Comparison of ENCODE assay signal across 20 mouse cellular contexts in the genomic region with DNA sequence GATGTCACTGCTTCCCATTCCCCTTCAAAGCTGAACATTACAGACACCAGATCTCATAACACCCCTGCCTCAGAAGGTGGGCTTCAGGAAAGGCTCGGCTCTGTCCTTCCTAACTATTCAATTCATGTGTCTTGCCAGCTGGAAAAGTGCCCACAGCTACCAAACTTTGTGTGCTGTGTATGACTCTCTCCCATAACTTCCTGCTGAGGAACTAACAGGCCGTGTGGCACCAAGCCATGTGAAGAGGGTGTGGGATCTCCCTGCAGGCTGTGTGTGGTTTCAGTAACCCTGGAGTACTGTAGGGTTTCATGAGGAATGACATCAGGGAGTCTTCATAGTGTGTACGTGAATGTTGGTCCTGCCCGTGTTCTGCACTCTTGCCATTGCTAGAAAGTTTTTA.
DNase-seq lines count a peak whose midpoint lies in the region; ATAC-seq and TF ChIP-seq lines count a peak whose summit lies in the region.
"Had no signal": no experiment of that assay in that cellular context is flagged by ENCODE, and none has a peak within 500 bp of the region (broad histone marks: within the 10 kb centered on the region; RNA-seq: fewer than 3 reads in every experiment).

No protein-coding gene starts in this region.

- no peaks in the 10 kb centered on the region for H3K9me3 ChIP-seq in heart, embryonic 11.5 days (replicated peaks; ENCODE audit: control insufficient read depth, low read length)
- no peaks in the 10 kb centered on the region for H3K9me3 ChIP-seq in lung, embryonic 16.5 days (ENCODE audit: control insufficient read depth, low read length)
- H3K9me3 ChIP-seq in lung, postnatal 0 days (ENCODE audit: low read length): no peaks in the 10 kb centered on the region
- H3K9me3 ChIP-seq: embryonic facial prominence, embryonic 13.5 days; G1E; hindbrain, embryonic 15.5 days; neural tube, embryonic 12.5 days; stomach, embryonic 15.5 days had no signal

- TF ChIP-seq EP300 in lung, postnatal 0 days (IDR thresholded peaks at IDR 0.05): no peak

- no peak for TF ChIP-seq CTCF in lung, postnatal 0 days (IDR thresholded peaks at IDR 0.05)

- H3K27ac ChIP-seq in heart, embryonic 11.5 days (ENCODE audit: low read depth, low read length): no peak overlapping the region
- no peak overlapping the region for H3K27ac ChIP-seq in lung, embryonic 16.5 days (ENCODE audit: low read length)
- no peak overlapping the region for H3K27ac ChIP-seq in lung, postnatal 0 days (ENCODE audit: low read length)
- H3K27ac ChIP-seq: embryonic facial prominence, embryonic 13.5 days; hindbrain, embryonic 15.5 days; neural tube, embryonic 12.5 days; stomach, embryonic 15.5 days had no signal

- ATAC-seq in heart, embryonic 11.5 days (replicated peaks; ENCODE audit: insufficient number of reproducible peaks, low FRiP score, low TSS enrichment): no peak
- peak; percentile 70 for ATAC-seq in lung, embryonic 16.5 days (ENCODE audit: low read depth)
- ATAC-seq in lung, postnatal 0 days: peak; percentile 52
- ATAC-seq: forebrain, postnatal 0 days had no signal

- no peaks in the 10 kb centered on the region for H3K4me1 ChIP-seq in heart, embryonic 11.5 days (ENCODE audit: control insufficient read depth, insufficient read depth, low read length)
- H3K4me1 ChIP-seq in lung, embryonic 16.5 days (replicated peaks; ENCODE audit: control insufficient read depth, insufficient read depth, low read length): peaks cover 3% of the 10 kb centered on the region; the same call in 1 of the 2 replicates
- H3K4me1 ChIP-seq in lung, postnatal 0 days (ENCODE audit: insufficient read depth, low read depth, low read length): no peaks in the 10 kb centered on the region
- H3K4me1 ChIP-seq: embryonic facial prominence, embryonic 13.5 days; hindbrain, embryonic 15.5 days; neural tube, embryonic 12.5 days; stomach, embryonic 15.5 days had no signal

- no peaks in the 10 kb centered on the region for H3K27me3 ChIP-seq in heart, embryonic 11.5 days (ENCODE audit: control insufficient read depth, insufficient read depth, low read length)
- no peaks in the 10 kb centered on the region for H3K27me3 ChIP-seq in lung, embryonic 16.5 days (ENCODE audit: control insufficient read depth, insufficient read depth, low read depth, low read length)
- H3K27me3 ChIP-seq in lung, postnatal 0 days (replicated peaks; ENCODE audit: insufficient read depth, low read length): no peaks in the 10 kb centered on the region
- H3K27me3 ChIP-seq: embryonic facial prominence, embryonic 13.5 days; hindbrain, embryonic 15.5 days; neural tube, embryonic 12.5 days; stomach, embryonic 15.5 days had no signal

- no peak overlapping the region for H3K9ac ChIP-seq in heart, embryonic 11.5 days (ENCODE audit: low read depth, low read length)
- H3K9ac ChIP-seq in lung, embryonic 16.5 days (ENCODE audit: low read length): no peak overlapping the region
- no peak overlapping the region for H3K9ac ChIP-seq in lung, postnatal 0 days (replicated peaks; ENCODE audit: low read depth)
- H3K9ac ChIP-seq: embryonic facial prominence, embryonic 13.5 days; forebrain, postnatal 0 days; hindbrain, embryonic 15.5 days; neural tube, embryonic 12.5 days; stomach, embryonic 15.5 days had no signal

- DNase-seq in heart, postnatal 4 days: peak; percentile 22
- no peak for DNase-seq in lung, postnatal 25 days (ENCODE audit: low spot score)
- peak; percentile 27 for DNase-seq in Muller cell, postnatal 12 days (ENCODE audit: inconsistent ontology term)
- DNase-seq in lung, postnatal 0 days (ENCODE audit: low spot score): peak; percentile 53
- DNase-seq in thymus, postnatal 36 days: no peak
- no peak for DNase-seq in layer of hippocampus, postnatal 36 days
- DNase-seq: cerebellum, adult 18-20 months; forebrain, postnatal 0 days; heart, adult 18-20 months; kidney, adult 18-20 months; kidney, postnatal 25 days; spleen, adult 18-20 months; thymus, postnatal 25 days had no signal

- 69% methylated on average over 4 of the region's 4 CpGs for WGBS in heart, embryonic 11.5 days (ENCODE audit: insufficient replicate concordance)
- WGBS in lung, embryonic 16.5 days: 33% methylated on average over 4 of the region's 4 CpGs
- WGBS in lung, postnatal 0 days: 32% methylated on average over 4 of the region's 4 CpGs

- H3K4me2 ChIP-seq in heart, embryonic 11.5 days: no peak overlapping the region
- H3K4me2 ChIP-seq in lung, embryonic 16.5 days (ENCODE audit: low read depth, low read length): no peak overlapping the region
- no peak overlapping the region for H3K4me2 ChIP-seq in lung, postnatal 0 days (replicated peaks; ENCODE audit: low read depth, low read length)
- H3K4me2 ChIP-seq: embryonic facial prominence, embryonic 13.5 days; hindbrain, embryonic 15.5 days; neural tube, embryonic 12.5 days; stomach, embryonic 15.5 days had no signal

- H3K36me3 ChIP-seq in heart, embryonic 11.5 days (ENCODE audit: control insufficient read depth, insufficient read depth, low read length): no peaks in the 10 kb centered on the region
- no peaks in the 10 kb centered on the region for H3K36me3 ChIP-seq in lung, embryonic 16.5 days (ENCODE audit: control insufficient read depth, insufficient read depth, low read length)
- no peaks in the 10 kb centered on the region for H3K36me3 ChIP-seq in lung, postnatal 0 days (ENCODE audit: insufficient read depth, low read length)
- H3K36me3 ChIP-seq: embryonic facial prominence, embryonic 13.5 days; G1E; hindbrain, embryonic 15.5 days; neural tube, embryonic 12.5 days; stomach, embryonic 15.5 days had no signal

- H3K4me3 ChIP-seq in heart, embryonic 11.5 days (ENCODE audit: low read depth, low read length): no peak overlapping the region
- H3K4me3 ChIP-seq in lung, embryonic 16.5 days (ENCODE audit: low read length): no peak overlapping the region
- no peak overlapping the region for H3K4me3 ChIP-seq in lung, postnatal 0 days (ENCODE audit: low read depth, low read length)
- H3K4me3 ChIP-seq: embryonic facial prominence, embryonic 13.5 days; hindbrain, embryonic 15.5 days; neural tube, embryonic 12.5 days; stomach, embryonic 15.5 days had no signal

Comparison
In these comparisons a context has a peak if more than half of its experiments do, and no peak if none do; other contexts are left out.
1. DNase-seq: peak in heart, postnatal 4 days (single experiment), Muller cell, postnatal 12 days (single experiment) and lung, postnatal 0 days (single experiment); none in lung, postnatal 25 days (single experiment), thymus, postnatal 36 days (0 of 2) and layer of hippocampus, postnatal 36 days (0 of 2).